Mouse (Mus musculus) hindbrain, embryonic 13.5 days (tissue): ENCODE results near the gene Ermp1. TPM values are rescaled to one million over a fixed set of nuclear protein-coding genes. Genes with fewer than 3 reads are reported as not detected.
A peak's percentile ranks its signal among the peaks of the same experiment; 100 is the strongest.

Experiments used
- ATAC-seq: fragments of 200-750 bp; cut with Nextera tagmentation; 2 replicates; pipeline ENCODE4 v1.8.0; 2017; ENCODE audit warnings: moderate TSS enrichment; ENCODE audit not compliant: low FRiP score
- H3K27ac ChIP-seq: fragments of 300-500 bp; sonication (generic); 2 replicates; pipeline ENCODE4 v1.5.1; 2015; ENCODE audit warnings: inconsistent platforms, mild to moderate bottlenecking, moderate library complexity
- H3K27me3 ChIP-seq: fragments of 300-500 bp; sonication (generic); 2 replicates; pipeline ENCODE4 v1.6.1; 2015; ENCODE audit warnings: mild to moderate bottlenecking, inconsistent platforms
- H3K36me3 ChIP-seq: fragments of 300-500 bp; sonication (generic); 2 replicates; pipeline ENCODE4 v1.6.1; 2015; ENCODE audit warnings: mild to moderate bottlenecking, inconsistent platforms
- H3K4me1 ChIP-seq: fragments of 300-500 bp; sonication (generic); replicated peaks from 2 replicates; pipeline ENCODE4 v1.6.1; 2015; ENCODE audit warnings: inconsistent platforms
- H3K4me2 ChIP-seq: fragments of 300-500 bp; sonication (generic); 2 replicates; pipeline ENCODE4 v1.6.1; 2015; ENCODE audit warnings: inconsistent platforms, mild to moderate bottlenecking, moderate library complexity
- H3K4me3 ChIP-seq: fragments of 300-500 bp; sonication (generic); 2 replicates; pipeline ENCODE4 v1.5.1; 2015; ENCODE audit warnings: mild to moderate bottlenecking, inconsistent platforms
- H3K9ac ChIP-seq: fragments of 300-500 bp; sonication (generic); 2 replicates; pipeline ENCODE4 v1.6.1; 2015; ENCODE audit warnings: mild to moderate bottlenecking, inconsistent platforms
- H3K9me3 ChIP-seq: fragments of 300-500 bp; sonication (generic); 2 replicates; pipeline ENCODE4 v1.6.1; 2016; ENCODE audit warnings: inconsistent platforms
- WGBS: fragments of 180-500 bp; shearing (Covaris S2); methylation state at CpG from one replicate; pipeline ENCODE4 v1.1.7; 2015; 5-methylcytosine and 5-hydroxymethylcytosine counted together
- polyA plus RNA-seq: library from polyadenylated mRNA; unstranded; fragments of >200 nt; fragmentation: Nextera tagmentation; extraction: Ambion mirVana; gene quantifications from 2 replicates; pipeline ENCODE4 v1.2.1, GENCODE M21; 2015

Gene Ermp1
- polyA plus RNA-seq, result 8.5 and 9.7 TPM in 2 replicates

GRCm38 (mm10) chr19:29647651-29648549, at the start of gene Ermp1:
Ermp1 (minus strand) TSS chr19:29648415.
- Histone ChIP-seq H3K27ac (peak within 1 kb of the TSS; percentile 94), H3K4me1 (0 out of 2 replicates have a peak, but pooled peaks cover 4% of the 10 kb centered on the region), H3K9me3 (no peaks in the 10 kb centered on the region), H3K27me3 (no peaks in the 10 kb centered on the region), H3K4me3 (peak within 1 kb of the TSS; percentile 83), H3K9ac (peak within 1 kb of the TSS; percentile 88), H3K4me2 (peak within 1 kb of the TSS; percentile 63), H3K36me3 (peaks cover 5% of the 10 kb centered on the region)
- peak; percentile 96 for ATAC-seq
- under 1% methylated on average over 90 of the region's 90 CpGs for WGBS

DNA sequence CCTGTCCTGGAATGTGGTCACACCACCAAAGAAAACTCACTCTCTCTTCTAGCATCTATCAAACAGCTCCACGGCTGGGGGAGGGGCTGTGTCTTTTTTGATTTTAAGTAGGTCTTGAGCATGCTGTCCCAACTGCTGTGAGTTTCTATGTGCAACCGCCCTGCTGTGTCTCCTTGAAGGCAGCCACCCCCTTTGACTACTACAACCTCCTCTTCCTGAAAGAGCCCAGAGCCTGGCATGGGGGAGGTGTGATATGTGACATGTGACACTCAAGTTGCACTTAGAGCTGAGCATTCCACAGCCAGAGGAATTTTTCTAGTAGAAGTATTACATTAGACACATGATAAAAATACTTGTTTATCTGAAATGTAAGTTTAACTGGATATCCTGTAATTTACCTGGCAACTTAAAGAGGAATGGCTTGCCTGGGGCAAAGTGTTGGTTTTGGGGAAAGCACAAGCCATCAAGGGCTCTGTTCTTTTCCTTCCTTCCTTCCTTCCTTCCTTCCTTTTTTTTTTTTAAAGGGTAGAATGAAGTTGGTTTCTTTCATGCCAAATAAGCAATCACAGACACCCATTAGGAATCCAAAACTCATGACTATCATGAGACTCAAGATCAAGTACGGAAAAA, 49.1 kb upstream of the Ermp1 start, which contains the start of gene Mlana:
Gene Mlana, plus strand, starts transcription at position 580 of the 630 bp plus-strand sequence.
- Histone ChIP-seq H3K27me3 (no peaks in the 10 kb centered on the region), H3K4me3 (no peak within 1 kb of the TSS), H3K4me1 (no peaks in the 10 kb centered on the region), H3K9ac (no peak within 1 kb of the TSS), H3K9me3 (no peaks in the 10 kb centered on the region), H3K27ac (no peak within 1 kb of the TSS), H3K4me2 (no peak within 1 kb of the TSS), H3K36me3 (no peaks in the 10 kb centered on the region)
- no peak for ATAC-seq
- WGBS, result 46% methylated on average over 3 of the region's 3 CpGs

- no peak for ATAC-seq
- no peaks in the 10 kb centered on the region for H3K9me3 ChIP-seq
- H3K36me3 ChIP-seq, result no peaks in the 10 kb centered on the region
- no peaks in the 10 kb centered on the region for H3K4me1 ChIP-seq
- no peak overlapping the region for H3K27ac ChIP-seq
- no peaks in the 10 kb centered on the region for H3K27me3 ChIP-seq
- no peak overlapping the region for H3K4me2 ChIP-seq
- H3K4me3 ChIP-seq, result no peak overlapping the region
- H3K9ac ChIP-seq, result no peak overlapping the region
Measured at GRCm38 (mm10) chr19:29696840-29697239, 48.6 kb upstream of the Ermp1 start.

GRCm38 (mm10) chr19:29696309-29696708, 48.1 kb upstream of the Ermp1 start:
- H3K4me2 ChIP-seq, result no peak overlapping the region
- ATAC-seq, result no peak
- H3K4me3 ChIP-seq, result no peak overlapping the region
- H3K36me3 ChIP-seq, result no peaks in the 10 kb centered on the region
- 95% methylated on average over 4 of the region's 4 CpGs for WGBS
- no peak overlapping the region for H3K27ac ChIP-seq
- no peaks in the 10 kb centered on the region for H3K27me3 ChIP-seq
- no peak overlapping the region for H3K9ac ChIP-seq
- H3K4me1 ChIP-seq, result no peaks in the 10 kb centered on the region
- no peaks in the 10 kb centered on the region for H3K9me3 ChIP-seq

- no peaks in the 10 kb centered on the region for H3K36me3 ChIP-seq
- ATAC-seq, result no peak
- H3K9ac ChIP-seq, result no peak overlapping the region
- no peaks in the 10 kb centered on the region for H3K4me1 ChIP-seq
- no peak overlapping the region for H3K4me3 ChIP-seq
- H3K9me3 ChIP-seq, result no peaks in the 10 kb centered on the region
- WGBS, result 90% methylated on average over 10 of the region's 10 CpGs
- no peaks in the 10 kb centered on the region for H3K27me3 ChIP-seq
- no peak overlapping the region for H3K27ac ChIP-seq
- no peak overlapping the region for H3K4me2 ChIP-seq
Measured at GRCm38 (mm10) chr19:29695071-29695470, 46.9 kb upstream of the Ermp1 start.

- 0 out of 2 replicates have a peak, but pooled peaks have one; percentile 59 for ATAC-seq
- no peaks in the 10 kb centered on the region for H3K36me3 ChIP-seq
- H3K4me2 ChIP-seq, result no peak overlapping the region
- H3K27ac ChIP-seq, result no peak overlapping the region
- WGBS, result 54% methylated on average over 16 of the region's 16 CpGs
- no peaks in the 10 kb centered on the region for H3K27me3 ChIP-seq
- H3K4me1 ChIP-seq, result no peaks in the 10 kb centered on the region
- no peak overlapping the region for H3K4me3 ChIP-seq
- no peak overlapping the region for H3K9ac ChIP-seq
- peaks cover 3% of the 10 kb centered on the region; the same call in 1 of the 2 replicates for H3K9me3 ChIP-seq
Measured at GRCm38 (mm10) chr19:29683844-29684540, 35.8 kb upstream of the Ermp1 start.

DNA sequence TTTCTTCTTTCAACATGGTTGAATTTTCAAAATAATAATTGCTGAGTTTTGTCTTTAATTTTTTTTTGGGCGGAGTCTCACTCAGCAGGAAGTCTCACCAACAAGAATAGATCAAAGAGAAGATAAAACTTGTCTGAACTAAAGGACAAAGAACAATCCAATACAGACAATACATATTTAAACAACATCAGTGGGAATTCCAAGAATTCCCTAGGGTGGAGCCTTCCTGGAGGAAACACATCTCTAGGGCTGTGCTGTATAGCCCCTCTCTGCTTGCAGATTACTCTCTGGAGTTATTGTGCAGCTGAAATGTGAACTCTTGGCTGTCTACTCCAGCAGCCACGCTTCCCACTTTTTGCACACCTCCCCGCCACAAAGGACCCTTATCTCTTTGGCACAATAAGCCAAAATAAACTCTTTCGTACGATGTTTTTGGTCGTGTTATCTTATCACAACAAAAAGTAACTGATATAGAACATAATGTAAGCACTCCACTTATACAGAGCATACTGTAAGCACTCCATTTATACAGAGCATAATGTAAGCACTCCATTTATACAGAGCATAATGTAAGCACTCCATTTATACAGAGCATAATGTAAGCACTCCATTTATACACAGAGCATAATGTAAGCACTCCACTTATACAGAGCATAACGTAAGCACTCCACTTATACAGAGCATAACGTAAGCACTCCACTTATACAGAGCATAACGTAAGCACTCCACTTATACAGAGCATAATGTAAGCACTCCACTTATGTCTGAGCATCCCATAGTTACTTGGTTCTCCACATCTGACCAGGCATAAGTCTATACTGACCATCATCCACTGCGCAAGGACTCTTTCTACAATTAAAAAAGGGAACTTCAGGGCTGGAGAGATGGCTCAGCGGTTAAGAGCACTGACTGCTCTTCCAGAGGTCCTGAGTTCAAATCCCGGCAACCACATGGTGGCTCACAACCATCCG, 32.3 kb upstream of the Ermp1 start:
- no peak for ATAC-seq
- H3K4me2 ChIP-seq, result no peak overlapping the region
- H3K36me3 ChIP-seq, result no peaks in the 10 kb centered on the region
- H3K27me3 ChIP-seq, result no peaks in the 10 kb centered on the region
- no peak overlapping the region for H3K27ac ChIP-seq
- 91% methylated on average over 13 of the region's 13 CpGs for WGBS
- no peak overlapping the region for H3K9ac ChIP-seq
- H3K4me3 ChIP-seq, result no peak overlapping the region
- no peaks in the 10 kb centered on the region for H3K4me1 ChIP-seq
- H3K9me3 ChIP-seq, result peaks cover 3% of the 10 kb centered on the region; the same call in 1 of the 2 replicates

DNA sequence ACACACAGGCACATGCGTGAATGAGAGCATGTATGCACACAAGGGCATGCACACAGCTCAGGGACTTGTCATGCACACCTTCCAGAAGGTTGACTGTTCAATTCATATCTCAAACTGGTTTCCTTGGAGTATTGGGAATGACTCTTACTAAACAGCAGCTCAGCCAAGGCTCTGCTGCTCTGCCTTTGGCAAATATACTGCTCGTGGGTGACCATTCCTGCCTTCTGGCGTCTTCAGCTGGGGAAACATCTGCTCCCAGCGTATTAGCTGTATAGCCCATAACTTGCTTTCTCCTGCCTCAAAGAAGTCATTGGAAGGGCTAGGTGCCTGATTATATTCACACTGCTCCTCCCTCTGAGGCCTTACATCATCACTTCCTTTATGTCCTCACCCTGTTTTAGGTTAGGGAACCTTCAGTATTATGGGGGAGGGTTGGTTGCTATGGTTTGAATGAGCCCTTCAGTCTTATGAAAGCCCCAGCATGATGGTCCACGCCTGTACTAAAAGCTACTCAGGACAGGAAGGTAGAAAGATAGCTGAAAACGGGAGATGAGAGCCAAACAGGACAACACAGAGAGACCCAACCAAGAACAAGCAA, 30.1 kb upstream of the Ermp1 start:
- H3K4me2 ChIP-seq, result no peak overlapping the region
- H3K4me1 ChIP-seq, result no peaks in the 10 kb centered on the region
- no peak overlapping the region for H3K27ac ChIP-seq
- no peak overlapping the region for H3K4me3 ChIP-seq
- H3K9me3 ChIP-seq, result no peaks in the 10 kb centered on the region
- H3K27me3 ChIP-seq, result no peaks in the 10 kb centered on the region
- no peak for ATAC-seq
- WGBS, result 92% methylated on average over 6 of the region's 6 CpGs
- H3K36me3 ChIP-seq, result no peaks in the 10 kb centered on the region
- H3K9ac ChIP-seq, result no peak overlapping the region

DNA sequence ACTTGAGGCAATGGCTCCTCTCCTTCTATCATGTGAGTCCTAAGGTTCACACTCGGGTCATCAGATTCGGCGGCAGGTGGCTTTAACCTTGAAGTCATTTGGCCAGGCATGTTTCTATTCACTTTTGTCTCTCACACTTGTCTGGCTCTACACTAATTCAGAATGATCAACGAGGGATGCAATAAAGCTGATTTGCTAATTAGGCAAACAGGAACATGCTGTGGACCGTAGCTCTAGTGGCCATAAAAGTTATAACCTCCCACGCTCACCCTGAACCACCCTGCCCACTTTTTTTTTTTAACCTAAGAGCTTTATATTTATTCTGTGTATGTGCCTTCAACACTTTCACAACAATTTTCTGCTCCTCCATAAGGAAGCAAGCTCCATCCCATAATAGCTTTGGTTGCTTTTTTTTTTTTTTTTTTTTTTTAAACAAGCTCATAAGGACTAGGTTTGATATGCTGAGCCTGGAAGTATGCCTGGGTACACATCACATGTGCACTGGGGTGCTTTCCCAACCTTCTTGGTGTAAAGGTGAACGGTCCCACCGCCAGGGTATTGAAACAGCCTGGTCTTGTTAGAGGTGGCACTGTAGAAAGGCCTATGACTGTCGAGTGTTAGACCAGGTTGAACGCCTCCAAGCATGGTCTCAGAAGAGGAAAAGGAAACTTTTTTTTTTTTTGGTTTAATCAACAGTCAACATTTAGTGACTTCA, 28.4 kb upstream of the Ermp1 start:
- ATAC-seq, result no peak
- Histone ChIP-seq H3K9ac (no peak overlapping the region), H3K4me2 (no peak overlapping the region), H3K27me3 (no peaks in the 10 kb centered on the region), H3K36me3 (no peaks in the 10 kb centered on the region), H3K9me3 (no peaks in the 10 kb centered on the region), H3K27ac (no peak overlapping the region), H3K4me3 (no peak overlapping the region), H3K4me1 (no peaks in the 10 kb centered on the region)
- 81% methylated on average over 10 of the region's 10 CpGs for WGBS

DNA sequence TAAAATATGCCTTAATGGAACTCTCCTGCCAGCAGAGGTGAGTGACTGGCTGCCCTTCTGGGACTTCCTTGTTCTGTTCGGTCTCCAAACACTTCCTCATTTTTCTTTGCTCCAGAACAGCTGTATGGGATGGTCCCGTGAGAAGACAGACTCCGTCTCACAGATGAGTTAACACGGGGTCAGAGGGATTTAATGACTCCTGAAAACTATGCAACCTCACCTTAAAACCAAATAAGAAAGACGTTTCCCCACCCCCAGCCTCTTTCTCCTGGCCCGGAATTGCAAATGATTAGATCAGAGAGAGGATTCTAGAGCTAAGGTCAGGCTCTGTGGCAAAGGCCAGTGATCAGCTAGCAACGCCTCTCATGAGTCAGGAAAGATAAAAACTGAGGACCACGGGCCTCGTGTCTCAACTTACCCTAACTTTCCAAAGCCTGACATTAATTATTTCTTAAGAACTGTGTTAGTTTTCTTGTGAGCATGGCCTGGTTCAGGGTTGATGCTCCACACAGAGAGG, 27.4 kb upstream of the Ermp1 start:
- Histone ChIP-seq H3K36me3 (no peaks in the 10 kb centered on the region), H3K27ac (no peak overlapping the region), H3K4me1 (no peaks in the 10 kb centered on the region), H3K27me3 (no peaks in the 10 kb centered on the region), H3K4me2 (no peak overlapping the region), H3K9ac (no peak overlapping the region), H3K4me3 (no peak overlapping the region), H3K9me3 (no peaks in the 10 kb centered on the region)
- ATAC-seq, result no peak
- WGBS, result 71% methylated on average over 9 of the region's 9 CpGs
